Mouse (Mus musculus): ENCODE data around the gene Rasgrf2.
"Not testable (repeated sequence)": the region's sequence is repeated elsewhere in the genome, so short reads cannot be mapped to it uniquely, and the experiment has no call there.

Rasgrf2 gene

GRCm38 (mm10) chr13:92131384-92132150, at the start of gene Rasgrf2:
Gene Rasgrf2, minus strand, starts transcription at chr13:92131656.
- peak; percentile 9 for DNase-seq (ENCODE audit: low read depth, low spot score)

GRCm38 (mm10) chr13:92172686-92173085, 41.2 kb upstream of the Rasgrf2 start:
- not testable (repeated sequence) for DNase-seq (ENCODE audit: low read depth, low spot score)

DNA sequence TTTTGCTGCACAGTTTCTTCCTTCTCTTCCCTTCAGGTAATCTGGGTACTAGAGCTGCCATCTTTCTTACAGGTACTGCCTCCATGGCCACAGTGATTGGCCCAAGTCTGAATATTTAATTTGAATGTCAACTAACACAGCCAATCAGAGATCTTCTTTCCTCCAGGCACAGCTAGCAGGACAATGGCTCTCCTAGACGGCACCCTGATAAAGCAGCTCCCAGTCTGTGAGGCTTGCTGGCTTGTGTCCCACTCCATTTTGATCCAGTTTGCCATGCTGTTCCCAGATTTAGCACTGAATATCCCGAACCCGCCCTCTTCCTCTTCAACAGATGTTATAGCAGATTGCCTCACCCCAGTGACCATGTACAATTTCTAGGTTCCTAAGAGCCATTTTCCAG, 19.1 kb upstream of the Rasgrf2 start:
- DNase-seq (ENCODE audit: low read depth, low spot score): no peak

GRCm38 (mm10) chr13:92148858-92149257, 17.4 kb upstream of the Rasgrf2 start:
- DNase-seq (ENCODE audit: low read depth, low spot score): no peak

DNA sequence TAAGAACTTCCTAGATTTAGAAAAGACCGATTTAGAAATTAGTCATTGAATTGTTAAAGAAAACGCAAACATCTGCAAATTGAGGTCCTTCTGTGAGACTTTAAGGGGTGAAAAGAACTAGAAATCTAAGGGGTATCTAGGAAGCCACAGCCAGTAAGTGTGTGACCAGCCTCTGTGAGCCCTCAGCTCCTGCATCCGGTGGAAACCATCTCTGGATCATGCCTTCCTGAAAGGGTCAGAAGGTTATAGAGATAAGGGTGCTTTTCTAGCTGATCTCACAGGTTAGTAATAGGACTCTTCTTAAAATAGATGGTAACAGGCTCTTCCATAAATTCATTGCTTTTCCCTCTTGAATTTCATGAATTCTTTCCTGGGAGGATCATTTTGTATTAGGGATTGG, 3.3 kb upstream of the Rasgrf2 start:
- DNase-seq (ENCODE audit: low read depth, low spot score): no peak

DNA sequence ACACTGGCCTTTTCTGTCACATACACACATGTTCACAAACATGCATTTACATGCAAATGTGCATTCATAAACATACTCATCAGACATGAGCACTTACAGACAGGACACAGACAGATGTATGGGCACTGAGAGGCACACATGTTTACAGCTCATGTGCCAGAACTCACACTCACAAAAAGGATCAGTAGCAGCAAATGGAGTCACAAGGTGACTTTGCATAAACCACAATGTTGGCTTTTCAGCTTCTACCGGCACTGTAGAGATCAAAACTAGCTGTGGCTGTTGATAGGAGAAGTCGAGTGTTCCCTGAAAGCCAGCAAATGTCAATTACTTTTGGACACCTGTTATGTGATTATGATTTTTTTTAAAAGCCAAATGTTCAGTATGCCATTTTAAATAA, 1.1 kb upstream of the Rasgrf2 start:
- DNase-seq (ENCODE audit: low read depth, low spot score): no peak

- peak; percentile 7 for DNase-seq (ENCODE audit: low read depth, low spot score)
Measured at GRCm38 (mm10) chr13:92130994-92131383, 467 bp downstream of the Rasgrf2 start.

- no peak for DNase-seq (ENCODE audit: low read depth, low spot score)
Measured at GRCm38 (mm10) chr13:92129877-92130276, 1.6 kb downstream of the Rasgrf2 start.

GRCm38 (mm10) chr13:92125902-92126301, 5.6 kb downstream of the Rasgrf2 start:
- no peak for DNase-seq (ENCODE audit: low read depth, low spot score)

DNA sequence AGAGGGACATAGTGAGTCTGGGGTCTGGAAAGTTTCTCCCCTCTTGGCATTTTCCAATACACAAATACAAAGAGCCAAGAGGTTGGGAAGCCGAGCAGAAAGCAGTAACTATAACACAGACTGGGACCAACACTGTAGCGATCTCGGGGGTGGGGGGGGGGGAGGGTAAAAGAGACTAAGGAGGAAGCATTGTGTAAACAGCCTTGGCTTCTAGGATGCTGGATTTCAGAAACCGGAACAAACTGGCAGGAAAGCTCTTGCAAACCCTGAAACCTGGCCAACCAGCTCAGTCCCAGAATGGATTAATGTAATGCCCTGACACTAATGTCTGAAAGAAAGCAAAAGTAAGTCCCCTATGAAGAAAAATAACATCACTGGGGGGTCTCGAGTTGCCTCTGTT, 11.8 kb downstream of the Rasgrf2 start:
- DNase-seq (ENCODE audit: low read depth, low spot score): no peak

- DNase-seq (ENCODE audit: low read depth, low spot score): no peak
Measured at GRCm38 (mm10) chr13:92114076-92114475, 17.4 kb downstream of the Rasgrf2 start.

DNA sequence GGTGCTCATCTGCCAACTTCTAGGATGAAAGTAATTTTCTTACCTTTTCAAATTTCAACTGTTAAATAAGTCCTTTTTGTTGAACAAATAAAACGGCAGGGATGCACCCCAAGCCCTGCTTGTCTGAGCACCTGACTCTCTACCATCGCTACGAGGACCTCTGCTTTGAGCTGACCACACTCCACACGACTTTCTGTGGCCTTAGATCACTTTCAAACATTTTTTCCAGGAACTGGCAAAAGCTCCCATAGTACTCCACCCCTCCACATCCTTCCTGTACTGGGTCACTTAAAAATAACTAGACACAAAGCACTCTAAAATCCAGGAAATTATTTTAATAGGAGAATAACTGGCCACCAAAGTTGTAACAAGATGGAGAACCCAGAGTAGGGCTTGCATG, 23.2 kb downstream of the Rasgrf2 start:
- no peak for DNase-seq (ENCODE audit: low read depth, low spot score)

DNA sequence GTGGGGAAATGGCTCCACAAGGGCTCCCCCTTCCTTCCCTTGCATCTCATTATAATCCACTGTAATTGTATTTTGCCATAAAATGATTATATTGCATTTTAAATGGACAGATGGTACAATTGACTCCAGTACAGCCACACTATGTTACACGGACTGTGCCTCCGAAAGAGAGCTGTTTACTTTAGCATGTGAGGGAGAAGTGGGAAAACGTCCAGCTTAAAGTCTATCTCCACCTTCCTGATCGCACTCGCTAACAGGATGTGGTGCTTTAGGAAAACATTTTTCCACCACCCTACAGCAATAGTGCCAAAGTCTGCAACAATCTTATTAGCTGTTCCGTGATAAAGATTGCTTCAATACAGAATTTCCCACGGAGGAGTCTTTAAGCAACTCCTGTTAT, 27.2 kb downstream of the Rasgrf2 start:
- no peak for DNase-seq (ENCODE audit: low read depth, low spot score)

- no peak for DNase-seq (ENCODE audit: low read depth, low spot score)
Measured at GRCm38 (mm10) chr13:92098484-92098883, 33.0 kb downstream of the Rasgrf2 start.

- no peak for DNase-seq (ENCODE audit: low read depth, low spot score)
Measured at GRCm38 (mm10) chr13:92095131-92096090, 36.0 kb downstream of the Rasgrf2 start.

GRCm38 (mm10) chr13:92093712-92094290, 37.7 kb downstream of the Rasgrf2 start:
- DNase-seq (ENCODE audit: low read depth, low spot score): no peak

DNA sequence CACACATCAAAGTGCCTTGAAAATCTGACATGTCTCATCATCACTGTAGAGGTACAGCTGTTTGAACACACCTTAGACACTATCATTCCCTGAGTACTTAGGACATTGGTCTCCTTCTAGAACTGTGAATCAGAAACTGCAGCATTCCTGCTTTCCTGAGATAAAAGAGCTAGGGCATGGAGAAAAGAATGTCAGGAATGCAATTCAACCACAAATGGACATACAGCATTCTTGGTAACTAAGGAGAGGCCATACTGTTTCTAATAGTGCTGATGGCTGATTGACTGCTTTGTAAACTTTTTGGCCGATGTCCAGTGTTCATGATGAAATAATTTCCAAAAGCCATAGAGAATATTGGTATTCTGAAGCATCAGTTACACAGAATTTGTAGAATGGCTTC, 58.3 kb downstream of the Rasgrf2 start:
- no peak for DNase-seq (ENCODE audit: low read depth, low spot score)

DNA sequence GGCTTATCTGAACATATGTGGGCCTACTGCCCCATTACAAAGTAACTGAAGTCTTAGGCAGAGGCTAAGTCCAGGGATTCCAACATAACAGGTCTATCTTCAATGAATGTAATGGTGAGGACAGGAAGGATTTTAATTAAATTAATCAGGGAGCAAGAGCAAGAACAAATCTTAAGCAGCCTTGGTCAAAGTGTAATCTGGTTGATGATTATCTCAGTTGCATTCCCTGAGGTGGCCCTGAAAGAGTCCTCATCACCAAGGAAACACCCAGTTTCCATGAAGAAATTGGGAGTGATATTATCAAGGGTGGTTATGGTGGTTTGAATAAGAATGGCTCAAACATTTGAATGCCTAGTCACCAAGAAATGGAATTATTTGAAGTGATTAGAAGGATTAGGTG, 62.8 kb downstream of the Rasgrf2 start:
- no peak for DNase-seq (ENCODE audit: low read depth, low spot score)

DNA sequence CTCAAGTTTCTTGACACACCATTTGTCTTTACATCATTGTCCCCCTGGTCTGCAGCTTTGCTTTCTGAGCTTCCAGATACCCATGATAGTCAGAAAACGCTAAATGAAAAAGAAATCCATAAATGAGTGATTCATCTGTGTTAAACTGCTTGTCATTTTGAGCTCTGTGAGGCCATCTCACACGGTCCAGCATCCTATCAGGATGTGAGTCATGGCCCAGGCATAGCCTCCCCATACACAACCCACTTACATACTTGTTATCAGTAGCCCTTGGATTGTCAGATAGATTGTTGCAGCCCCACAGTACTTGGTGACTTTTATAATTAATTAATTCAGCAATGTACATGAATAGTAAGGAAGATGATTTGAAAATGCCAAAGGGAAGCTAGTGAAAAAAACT, 63.6 kb downstream of the Rasgrf2 start:
- no peak for DNase-seq (ENCODE audit: low read depth, low spot score)

- no peak for DNase-seq (ENCODE audit: low read depth, low spot score)
Measured at GRCm38 (mm10) chr13:92053748-92054147, 77.7 kb downstream of the Rasgrf2 start.

DNA sequence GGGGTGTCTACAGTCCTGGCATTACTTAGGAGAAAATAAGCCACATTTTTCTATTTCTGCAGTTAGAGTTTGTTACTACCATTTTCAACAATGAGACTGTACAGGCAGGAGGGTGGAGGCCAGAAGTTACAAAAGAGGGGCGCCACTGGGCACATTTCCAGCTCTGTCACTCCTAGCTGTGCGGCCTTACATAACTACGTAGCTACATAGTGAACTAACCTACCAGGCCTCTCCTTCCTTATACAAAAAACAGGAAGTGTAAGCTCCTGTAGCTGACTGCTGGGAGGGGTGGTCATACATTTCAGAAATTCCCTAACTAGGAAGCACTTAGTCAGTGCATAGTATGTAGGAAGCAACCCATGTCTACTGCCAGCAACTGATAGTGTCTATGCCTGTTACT, 78.5 kb downstream of the Rasgrf2 start:
- DNase-seq (ENCODE audit: low read depth, low spot score): no peak

DNA sequence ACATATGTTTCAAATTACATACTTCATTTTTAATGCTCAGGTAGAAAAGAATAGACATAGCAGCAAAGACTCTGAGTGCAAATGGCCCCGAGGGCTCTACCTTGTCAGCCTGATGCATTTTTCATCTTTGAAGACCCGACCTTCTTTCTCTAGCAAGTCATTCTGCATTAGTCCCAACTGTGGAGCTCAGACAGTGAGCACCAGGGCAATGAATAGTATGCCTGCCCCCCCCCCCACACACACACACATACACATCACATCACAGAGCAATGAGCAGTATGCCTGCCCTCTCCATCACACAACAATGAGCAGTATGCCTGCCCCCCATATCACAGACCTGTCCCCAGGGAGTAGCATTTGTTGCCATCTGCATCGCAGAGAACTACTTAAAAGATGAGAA, 80.2 kb downstream of the Rasgrf2 start:
- no peak for DNase-seq (ENCODE audit: low read depth, low spot score)

Measured in WW6 (cell line).